Mouse (Mus musculus) stomach, postnatal 0 days (tissue): ENCODE data around the gene Ino80e. TPM values are rescaled to one million over a fixed set of nuclear protein-coding genes. Genes with fewer than 3 reads are reported as not detected.
A peak's percentile ranks its signal among the peaks of the same experiment; 100 is the strongest.
"Not testable (repeated sequence)": the region's sequence is repeated elsewhere in the genome, so short reads cannot be mapped to it uniquely, and the experiment has no call there.

ENCODE experiments used
- ATAC-seq: fragments of 200-750 bp; cut with Nextera tagmentation; 2 replicates; pipeline ENCODE4 v1.8.0; 2017; ENCODE audit not compliant: low FRiP score, low TSS enrichment
- DNase-seq: peaks from one replicate; pipeline ENCODE4 v3.0.0-alpha.2; 2016; ENCODE audit warnings: low spot score
- H3K27ac ChIP-seq: fragments of 300-500 bp; sonication (generic); replicated peaks from 2 replicates; pipeline ENCODE4 v1.5.1; 2014; ENCODE audit warnings: mild to moderate bottlenecking, control low read depth
- H3K27me3 ChIP-seq: fragments of 300-500 bp; sonication (generic); 2 replicates; pipeline ENCODE4 v1.6.1; 2014; ENCODE audit warnings: low read length; ENCODE audit not compliant: control insufficient read depth, insufficient read depth
- H3K36me3 ChIP-seq: fragments of 300-500 bp; sonication (generic); 2 replicates; pipeline ENCODE4 v1.6.1; 2014; ENCODE audit warnings: low read length, mixed read lengths; ENCODE audit not compliant: control insufficient read depth, insufficient read depth
- H3K4me1 ChIP-seq: fragments of 300-500 bp; sonication (generic); replicated peaks from 2 replicates; pipeline ENCODE4 v1.6.1; 2014; ENCODE audit warnings: antibody characterized with exemption; ENCODE audit not compliant: control insufficient read depth, insufficient read depth
- H3K4me2 ChIP-seq: fragments of 300-500 bp; sonication (generic); replicated peaks from 2 replicates; pipeline ENCODE4 v1.6.1; 2014; ENCODE audit warnings: low read depth, mild to moderate bottlenecking, control low read depth, moderate library complexity
- H3K4me3 ChIP-seq: fragments of 300-500 bp; sonication (generic); 2 replicates; pipeline ENCODE4 v1.5.1; 2014; ENCODE audit warnings: low read depth, low read length, control low read depth
- H3K9ac ChIP-seq: fragments of 300-500 bp; sonication (generic); 2 replicates; pipeline ENCODE4 v1.6.1; 2014; ENCODE audit warnings: mild to moderate bottlenecking, low read length, control low read depth, mixed read lengths
- H3K9me3 ChIP-seq: fragments of 300-500 bp; sonication (generic); 2 replicates; pipeline ENCODE4 v1.6.1; 2016; ENCODE audit warnings: low read length; ENCODE audit not compliant: control insufficient read depth
- CTCF ChIP-seq: IDR thresholded peaks from 2 replicates; pipeline ENCODE4 v1.5.1; 2016; ENCODE audit warnings: antibody characterized with exemption, low read depth, mild to moderate bottlenecking, moderate library complexity
- EP300 ChIP-seq: optimal IDR thresholded peaks from 2 replicates; pipeline ENCODE3; 2016; ENCODE audit warnings: antibody characterized with exemption
- WGBS: fragments of 180-500 bp; shearing (Covaris S2); extraction: QIAGEN DNeasy Blood & Tissue Kit; methylation state at CpG from one replicate; pipeline ENCODE4 v1.1.7; 2014; 5-methylcytosine and 5-hydroxymethylcytosine counted together
- polyA plus RNA-seq: library from polyadenylated mRNA; unstranded; fragments of >200 nt; fragmentation: Nextera tagmentation; extraction: Ambion mirVana; gene quantifications from 2 replicates; pipeline ENCODE4 v1.2.1, GENCODE M21; 2015

The Ino80e gene
- polyA plus RNA-seq = 31.0 and 34.4 TPM in 2 replicates

DNA sequence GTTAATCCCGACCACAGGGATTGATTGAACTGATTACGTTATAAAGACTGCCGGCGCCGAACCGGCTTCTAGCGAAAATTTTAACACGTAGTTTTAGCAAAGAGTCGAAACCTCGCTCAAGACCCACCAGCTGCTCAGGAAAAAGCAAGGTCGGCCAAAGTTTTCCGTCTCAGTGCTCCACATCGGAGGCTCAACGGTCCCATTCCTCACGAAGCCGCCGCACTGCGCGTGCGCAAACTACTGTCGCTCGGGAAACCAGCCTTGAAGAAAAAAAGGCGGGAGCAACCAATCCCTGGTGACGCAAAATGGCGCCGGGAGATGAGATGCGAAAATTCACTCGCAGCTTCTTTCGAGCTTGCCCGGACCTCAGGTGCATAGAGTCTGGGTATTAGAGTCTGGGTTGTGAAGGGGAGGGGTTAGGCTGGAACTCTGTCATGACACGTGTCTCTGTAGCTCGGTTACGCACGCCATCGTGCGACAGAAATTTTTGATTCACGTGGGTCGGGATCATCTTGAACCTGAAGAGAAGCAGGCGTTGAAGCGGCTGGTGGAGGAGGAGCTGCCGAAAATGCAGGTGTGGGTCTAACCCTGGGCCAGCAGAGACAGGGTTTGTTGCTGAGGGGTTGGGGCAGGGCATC is at the start of gene Ino80e:
Gene Ino80e (minus strand): TSS at position 231 of the 638 bp plus-strand sequence.
- H3K36me3 ChIP-seq = peaks cover 10% of the 10 kb centered on the region
- under 1% methylated on average over 41 of the region's 41 CpGs for WGBS
- TF ChIP-seq EP300 (no peak), CTCF (peak; percentile 30; the same call in 1 of the 2 replicates)

DNA sequence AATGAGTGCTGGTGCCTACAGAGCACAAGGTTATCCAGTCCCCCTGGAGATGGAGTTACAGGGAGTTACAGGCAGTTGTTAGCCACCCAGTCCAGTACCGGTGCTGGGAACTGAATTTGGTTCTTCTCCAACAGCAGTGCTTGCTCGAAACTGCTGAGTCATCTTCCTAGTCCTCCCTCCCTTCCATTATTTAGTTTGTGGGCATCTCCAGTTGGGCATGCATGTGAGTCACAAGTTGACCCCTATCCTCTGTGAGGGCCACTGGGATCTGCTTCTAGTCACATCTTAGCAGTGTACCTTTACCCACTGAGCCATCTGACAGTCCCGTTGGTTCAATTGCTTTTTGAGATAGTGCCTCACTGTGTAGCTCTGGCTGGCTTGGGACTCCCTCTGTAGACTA is 43.4 kb upstream of the Ino80e start:
- H3K9ac ChIP-seq = no peak overlapping the region
- ATAC-seq (no peak), DNase-seq (no peak)
- no peaks in the 10 kb centered on the region for H3K27me3 ChIP-seq
- TF ChIP-seq EP300 = no peak
- TF ChIP-seq CTCF = no peak
- no peak overlapping the region for H3K4me3 ChIP-seq
- no peak overlapping the region for H3K27ac ChIP-seq
- H3K4me1 ChIP-seq = no peaks in the 10 kb centered on the region
- no peaks in the 10 kb centered on the region for H3K9me3 ChIP-seq
- 76% methylated on average over 3 of the region's 3 CpGs for WGBS
- H3K4me2 ChIP-seq = no peak overlapping the region
- H3K36me3 ChIP-seq = no peaks in the 10 kb centered on the region

More for the DNA sequence above, at the start of gene Ino80e:
- DNase-seq (peak; percentile 94), ATAC-seq (peak; percentile 74)
- Histone ChIP-seq H3K27me3 (no peaks in the 10 kb centered on the region), H3K4me3 (peak within 1 kb of the TSS; percentile 67), H3K4me1 (peaks cover 5% of the 10 kb centered on the region; the same call in 1 of the 2 replicates), H3K4me2 (peak within 1 kb of the TSS; percentile 55), H3K27ac (peak within 1 kb of the TSS; percentile 35), H3K9ac (peak within 1 kb of the TSS; percentile 65), H3K9me3 (no peaks in the 10 kb centered on the region)

DNA sequence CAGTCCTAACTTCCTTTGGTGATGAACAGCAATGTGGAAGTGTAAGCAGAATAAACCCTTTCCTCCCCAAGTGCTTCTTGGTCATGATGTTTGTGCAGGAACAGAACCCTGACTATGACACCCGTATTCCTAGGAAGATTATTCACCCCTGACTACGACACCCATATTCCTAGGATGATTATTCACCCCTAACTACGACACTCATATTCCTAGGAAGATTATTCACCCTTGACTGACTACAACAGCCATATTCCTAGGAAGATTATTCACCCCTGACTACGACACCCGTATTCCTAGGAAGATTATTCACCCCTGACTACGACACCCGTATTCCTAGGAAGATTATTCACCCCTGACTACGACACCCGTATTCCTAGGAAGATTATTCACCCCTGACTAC is 37.6 kb upstream of the Ino80e start:
- H3K4me2 ChIP-seq, H3K4me3 ChIP-seq, H3K4me1 ChIP-seq, H3K9me3 ChIP-seq, H3K27ac ChIP-seq, ATAC-seq, DNase-seq, H3K36me3 ChIP-seq, H3K27me3 ChIP-seq, H3K9ac ChIP-seq: not testable (repeated sequence)
- 94% methylated on average over 7 of the region's 9 CpGs for WGBS

DNA sequence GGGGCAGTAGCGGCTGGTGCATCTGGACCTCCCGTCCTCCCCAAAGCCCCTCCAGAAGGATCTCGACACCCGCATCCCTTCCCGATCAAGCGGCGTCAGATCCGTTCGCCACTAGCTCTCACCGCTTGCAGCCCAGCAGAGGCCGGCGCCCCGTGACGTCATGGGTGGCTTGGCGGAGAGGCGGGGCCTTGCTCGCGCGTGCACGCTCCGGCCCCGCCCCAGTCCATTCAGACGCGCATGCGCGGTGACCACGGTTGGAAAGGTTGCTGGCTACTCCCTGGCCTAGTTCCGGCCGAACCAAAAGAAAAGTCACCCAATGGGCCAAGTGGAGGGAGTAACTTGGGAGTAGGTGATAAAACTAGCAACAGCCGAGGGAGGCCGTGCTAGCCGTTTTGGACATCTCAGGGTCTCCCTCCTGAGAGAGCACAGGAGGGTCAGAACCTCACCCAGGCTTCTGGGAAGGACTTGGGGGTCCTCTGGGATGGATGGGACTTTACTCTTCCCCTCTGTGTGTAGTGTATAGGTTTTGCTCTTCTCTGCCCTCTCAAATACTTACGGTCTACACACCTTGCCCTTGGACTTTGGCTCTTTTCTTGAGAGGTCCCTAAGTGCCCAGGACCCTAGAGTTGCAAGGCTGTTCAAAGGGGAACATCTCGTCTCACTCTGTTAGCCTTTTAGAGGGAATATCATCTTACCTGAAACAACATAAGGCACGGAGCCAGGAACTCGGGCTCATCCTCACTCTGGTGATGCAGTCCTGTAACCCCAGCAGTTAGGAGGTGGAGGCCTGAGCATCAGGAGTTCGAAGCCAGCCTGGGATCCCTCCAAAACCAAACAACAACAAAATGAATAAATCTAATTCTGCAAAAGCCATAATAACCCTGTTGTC is 36.2 kb upstream of the Ino80e start:
- Histone ChIP-seq H3K4me2 (peak overlapping the region; percentile 79), H3K36me3 (no peaks in the 10 kb centered on the region), H3K9ac (peak overlapping the region; percentile 80), H3K27ac (peak overlapping the region; percentile 87), H3K9me3 (no peaks in the 10 kb centered on the region), H3K4me1 (no peaks in the 10 kb centered on the region; the same call in 1 of the 2 replicates), H3K4me3 (peak overlapping the region; percentile 69), H3K27me3 (no peaks in the 10 kb centered on the region)
- DNase-seq (peak; percentile 98), ATAC-seq (peak; percentile 96)
- TF ChIP-seq EP300 = no peak
- TF ChIP-seq CTCF = no peak
- WGBS = 13% methylated on average over 33 of the region's 37 CpGs

DNA sequence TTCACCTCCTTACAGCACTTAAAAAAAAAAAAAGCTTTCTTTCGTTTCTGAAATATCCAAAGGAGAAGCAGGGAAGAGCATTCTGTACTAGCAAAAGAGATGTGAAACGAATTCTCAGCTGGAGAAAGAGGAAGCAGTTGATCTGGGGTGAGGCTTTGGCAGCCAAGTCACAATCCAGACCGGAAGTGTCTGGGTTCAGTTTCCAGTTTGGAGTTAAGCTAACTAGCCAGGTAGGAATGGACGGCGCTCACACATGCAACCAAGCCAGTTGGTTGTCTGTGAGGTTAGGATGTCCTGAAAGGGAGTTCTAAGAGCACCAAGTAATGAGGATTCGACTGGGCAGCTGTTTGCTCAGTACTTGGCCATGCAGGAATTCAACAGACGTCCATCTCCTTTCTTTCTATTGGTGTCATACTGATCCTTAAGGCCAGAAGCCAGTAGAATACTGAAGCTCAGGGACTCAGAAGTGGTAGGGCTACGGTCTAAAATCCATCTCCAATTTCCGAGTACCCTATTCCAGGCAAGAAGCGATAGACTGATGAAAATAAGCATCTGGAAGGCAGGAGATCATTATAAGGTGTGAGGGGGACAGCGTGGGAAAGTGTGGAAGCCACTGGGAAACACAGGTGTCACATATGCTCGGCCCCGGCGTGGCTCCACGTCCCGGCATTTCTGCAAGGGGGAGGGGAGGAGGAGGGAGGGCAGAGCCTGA is 35.4 kb upstream of the Ino80e start:
- H3K9me3 ChIP-seq = no peaks in the 10 kb centered on the region
- DNase-seq (peak; percentile 20), ATAC-seq (peak; percentile 19; the same call in 1 of the 2 replicates)
- no peaks in the 10 kb centered on the region for H3K36me3 ChIP-seq
- WGBS = 16% methylated on average over 16 of the region's 16 CpGs
- H3K4me2 ChIP-seq = peak overlapping the region; percentile 79
- peak overlapping the region; percentile 69 for H3K4me3 ChIP-seq
- peak overlapping the region; percentile 87 for H3K27ac ChIP-seq
- TF ChIP-seq EP300 (no peak), CTCF (no peak)
- peak overlapping the region; percentile 80 for H3K9ac ChIP-seq
- H3K27me3 ChIP-seq = no peaks in the 10 kb centered on the region
- no peaks in the 10 kb centered on the region; the same call in 1 of the 2 replicates for H3K4me1 ChIP-seq
